Mouse (Mus musculus) neural tube, embryonic 11.5 days (tissue): ENCODE data around the gene Relch. TPM values are rescaled to one million over a fixed set of nuclear protein-coding genes. Genes with fewer than 3 reads are reported as not detected.
A peak's percentile ranks its signal among the peaks of the same experiment; 100 is the strongest.

Experiments used
- ATAC-seq: fragments of 200-750 bp; cut with Nextera tagmentation; 2 replicates; pipeline ENCODE4 v1.8.0; 2017; ENCODE audit warnings: moderate number of reproducible peaks, mild to moderate bottlenecking, moderate TSS enrichment, moderate library complexity; ENCODE audit not compliant: insufficient read depth, low FRiP score, low TSS enrichment
- DNase-seq: peaks from one replicate; pipeline ENCODE4 v3.0.0-alpha.2; 2015; ENCODE audit warnings: low spot score
- H3K27ac ChIP-seq: fragments of 300-500 bp; sonication (generic); 2 replicates; pipeline ENCODE4 v1.5.1; 2014; ENCODE audit warnings: low read depth, mild to moderate bottlenecking, low read length
- H3K27me3 ChIP-seq: fragments of 300-500 bp; sonication (generic); 2 replicates; pipeline ENCODE4 v1.6.1; 2014; ENCODE audit warnings: mild to moderate bottlenecking, low read length, mixed read lengths; ENCODE audit not compliant: control insufficient read depth, insufficient read depth
- H3K36me3 ChIP-seq: fragments of 300-500 bp; sonication (generic); 2 replicates; pipeline ENCODE4 v1.6.1; 2014; ENCODE audit warnings: mild to moderate bottlenecking, low read length, moderate library complexity, mixed read lengths; ENCODE audit not compliant: control insufficient read depth, insufficient read depth
- H3K4me1 ChIP-seq: fragments of 300-500 bp; sonication (generic); 2 replicates; pipeline ENCODE4 v1.6.1; 2014; ENCODE audit warnings: low read length, mixed read lengths; ENCODE audit not compliant: control insufficient read depth, insufficient read depth
- H3K4me2 ChIP-seq: fragments of 300-500 bp; sonication (generic); 2 replicates; pipeline ENCODE4 v1.6.1; 2014; ENCODE audit warnings: low read depth, mild to moderate bottlenecking, moderate library complexity
- H3K4me3 ChIP-seq: fragments of 300-500 bp; sonication (generic); 2 replicates; pipeline ENCODE4 v1.5.1; 2014; ENCODE audit warnings: low read depth, low read length
- H3K9ac ChIP-seq: fragments of 300-500 bp; sonication (generic); 2 replicates; pipeline ENCODE4 v1.6.1; 2014; ENCODE audit warnings: mild to moderate bottlenecking, low read length
- H3K9me3 ChIP-seq: fragments of 300-500 bp; sonication (generic); 2 replicates; pipeline ENCODE4 v1.6.1; 2016; ENCODE audit warnings: low read length; ENCODE audit not compliant: control insufficient read depth
- WGBS: fragments of 180-500 bp; shearing (Covaris S2); extraction: QIAGEN DNeasy Blood & Tissue Kit; methylation state at CpG from one replicate; pipeline ENCODE4 v1.1.7; 2014; 5-methylcytosine and 5-hydroxymethylcytosine counted together
- polyA plus RNA-seq: library from polyadenylated mRNA; unstranded; fragments of >200 nt; fragmentation: Nextera tagmentation; extraction: Ambion mirVana; gene quantifications from 2 replicates; pipeline ENCODE4 v1.2.1, GENCODE M21; 2014

The Relch gene
- polyA plus RNA-seq, 1 experiment from 2014 or later: 32.1 TPM

DNA sequence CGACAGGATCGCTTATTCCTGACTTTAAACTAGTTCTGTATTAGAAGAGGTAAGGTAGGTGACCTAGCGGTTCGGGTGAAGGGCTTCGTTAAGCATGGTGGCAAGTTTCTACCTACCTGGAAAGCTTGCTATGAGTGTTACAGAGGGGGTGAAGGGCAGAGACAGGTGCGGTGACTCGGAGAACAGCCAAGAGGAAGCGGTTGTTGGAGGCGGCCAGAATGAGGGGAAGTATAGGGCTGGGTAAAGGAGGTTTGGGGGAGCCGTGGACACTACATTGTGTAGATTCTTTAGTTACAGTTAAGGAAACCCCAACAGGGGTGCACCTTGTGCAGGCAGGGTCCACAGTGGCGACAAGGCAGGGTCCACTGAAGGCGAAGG, 116.4 kb downstream of the Relch start:
- WGBS: 35% methylated on average over 12 of the region's 12 CpGs
- Histone ChIP-seq H3K36me3 (no peaks in the 10 kb centered on the region), H3K9ac (peak overlapping the region; percentile 54; the same call in 1 of the 2 replicates), H3K4me1 (0 out of 2 replicates have a peak, but pooled peaks cover 3% of the 10 kb centered on the region), H3K27ac (no peak overlapping the region), H3K27me3 (peaks cover 20% of the 10 kb centered on the region), H3K4me2 (peak overlapping the region; percentile 97), H3K4me3 (peak overlapping the region; percentile 57), H3K9me3 (no peaks in the 10 kb centered on the region)
- ATAC-seq (peak; percentile 53), DNase-seq (no peak)

DNA sequence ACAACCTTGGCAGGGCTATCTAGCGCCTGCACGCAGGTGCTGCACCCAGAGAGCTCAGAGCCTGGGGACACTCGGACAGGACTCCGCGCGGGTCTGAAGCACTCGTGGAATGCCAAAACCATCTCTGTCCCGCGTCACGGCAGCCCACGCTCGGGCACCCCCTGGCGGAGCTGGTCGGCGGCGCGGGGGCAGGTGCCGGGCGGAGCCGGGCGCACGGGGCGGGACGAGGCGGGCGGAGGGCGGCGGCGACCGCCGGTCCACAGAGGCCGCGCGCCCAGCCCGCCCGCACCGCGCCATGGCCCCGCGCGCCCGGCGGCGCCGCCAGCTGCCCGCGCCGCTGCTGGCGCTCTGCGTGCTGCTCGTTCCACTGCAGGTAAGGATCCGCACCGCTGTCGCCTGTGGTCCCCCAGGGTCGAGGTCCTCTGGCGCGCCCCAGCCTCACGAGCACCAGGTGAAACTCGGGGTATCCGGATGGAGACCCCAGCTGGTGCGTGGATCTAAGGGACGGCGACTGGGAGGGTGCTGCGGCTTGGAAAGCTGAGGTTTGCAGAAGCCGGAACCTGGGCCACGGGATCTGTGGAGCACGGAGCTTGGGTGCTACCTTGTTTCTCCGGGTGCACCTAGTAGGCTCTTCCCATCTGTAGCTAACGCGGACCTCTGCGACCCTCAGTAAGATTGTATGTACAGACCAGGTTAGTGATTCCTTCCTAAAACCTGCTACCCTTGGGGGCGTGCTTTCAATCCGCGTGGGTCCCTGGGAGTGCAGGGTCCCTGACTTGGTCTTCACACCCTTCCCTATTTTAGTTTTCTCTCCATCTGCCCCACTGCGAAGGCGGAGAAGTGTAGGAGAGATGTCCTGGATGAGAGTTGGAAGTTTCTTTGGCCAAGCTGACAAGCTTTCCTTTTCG, 117.0 kb downstream of the Relch start, which contains the start of gene Tnfrsf11a:
Gene Tnfrsf11a (plus strand): TSS at position 262 of the 908 bp plus-strand sequence.
- Histone ChIP-seq H3K4me1 (0 out of 2 replicates have a peak, but pooled peaks cover 3% of the 10 kb centered on the region), H3K27ac (no peak within 1 kb of the TSS), H3K36me3 (no peaks in the 10 kb centered on the region), H3K9ac (peak within 1 kb of the TSS; percentile 54), H3K27me3 (peaks cover 20% of the 10 kb centered on the region), H3K4me2 (peak within 1 kb of the TSS; percentile 97), H3K4me3 (peak within 1 kb of the TSS; percentile 57), H3K9me3 (no peaks in the 10 kb centered on the region)
- ATAC-seq (peak; percentile 84), DNase-seq (peak; percentile 64)
- WGBS: 3% methylated on average over 72 of the region's 77 CpGs

DNA sequence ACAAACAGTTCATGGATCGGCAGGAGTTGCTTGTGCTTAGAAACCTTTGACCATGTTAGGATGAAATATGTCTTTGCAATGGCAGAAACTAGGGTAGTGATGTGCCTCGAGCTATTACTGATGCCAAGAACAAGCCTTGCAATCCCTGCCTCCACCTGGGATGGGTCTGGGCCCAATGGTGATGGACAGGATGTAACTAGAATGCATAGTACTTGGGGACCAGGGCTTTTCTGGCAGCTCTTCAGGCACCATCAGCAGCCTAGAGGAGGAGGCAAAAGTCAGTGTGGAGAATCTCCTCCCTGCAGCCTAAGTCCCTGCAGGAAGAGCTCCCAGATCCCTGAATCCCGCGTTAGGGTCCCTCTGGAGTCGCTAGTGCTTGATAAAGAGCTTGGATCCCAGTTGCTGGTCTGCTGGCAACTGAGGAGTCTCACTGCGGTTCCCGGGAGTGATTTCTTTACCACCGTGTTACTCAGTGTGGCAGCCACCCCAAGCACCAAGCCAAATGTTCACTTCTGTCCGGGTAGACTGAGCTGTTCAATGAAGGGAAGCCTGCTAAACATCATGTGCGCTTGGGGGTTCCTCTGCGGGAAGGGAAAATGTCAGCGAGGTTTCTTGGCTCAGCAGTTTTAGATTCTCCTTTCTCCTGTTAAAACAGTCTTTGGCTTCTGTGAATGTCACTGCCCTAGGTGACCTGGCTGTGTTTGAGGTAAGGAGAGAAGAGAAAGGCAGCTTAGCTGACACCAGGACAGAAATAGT, 117.9 kb downstream of the Relch start:
- Histone ChIP-seq H3K27me3 (peaks cover 20% of the 10 kb centered on the region), H3K4me3 (no peak overlapping the region), H3K27ac (no peak overlapping the region), H3K4me2 (no peak overlapping the region; the same call in 1 of the 2 replicates), H3K4me1 (0 out of 2 replicates have a peak, but pooled peaks cover 3% of the 10 kb centered on the region), H3K9me3 (no peaks in the 10 kb centered on the region), H3K9ac (no peak overlapping the region), H3K36me3 (no peaks in the 10 kb centered on the region)
- 36% methylated on average over 12 of the region's 12 CpGs for whole genome bisulfite sequencing
- no peak for ATAC-seq
- DNase-seq: no peak

DNA sequence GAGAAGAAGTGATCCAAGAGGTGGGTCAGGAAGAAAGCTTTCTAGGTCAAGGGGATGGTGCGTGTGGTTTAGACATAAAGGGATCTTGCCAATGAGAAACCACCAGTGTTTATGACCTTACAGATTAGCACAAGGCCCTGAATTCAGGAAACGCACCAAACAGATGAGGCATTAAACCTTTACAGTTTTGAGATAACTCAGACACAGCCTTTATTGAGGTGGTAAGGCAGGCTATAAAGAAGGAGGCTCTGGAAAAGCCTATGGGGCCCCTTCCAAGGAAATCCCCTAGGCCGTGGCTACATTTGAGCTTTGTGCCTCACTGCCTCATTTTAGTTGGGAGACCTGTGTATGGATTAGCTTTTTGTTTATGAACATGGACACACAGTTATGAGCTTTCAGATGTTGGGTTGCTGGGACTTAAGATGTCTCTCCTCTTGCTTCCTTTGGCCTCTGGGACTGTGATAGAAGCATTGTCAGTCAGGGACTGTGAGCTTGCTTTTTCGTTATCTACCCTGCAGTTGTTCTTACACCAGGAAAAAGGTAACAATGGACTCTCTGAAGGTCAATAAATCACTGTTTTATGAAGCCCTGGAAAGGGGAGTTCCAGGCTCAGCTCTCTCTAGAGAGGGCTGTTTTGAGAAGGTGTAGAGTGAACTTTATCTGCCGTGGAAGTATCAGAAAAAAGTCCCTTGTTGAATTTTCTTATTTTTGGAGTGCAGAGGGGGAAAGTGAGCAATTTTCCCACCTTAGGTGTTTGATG, 120.8 kb downstream of the Relch start:
- Histone ChIP-seq H3K36me3 (no peaks in the 10 kb centered on the region), H3K9me3 (no peaks in the 10 kb centered on the region), H3K4me3 (no peak overlapping the region), H3K4me1 (0 out of 2 replicates have a peak, but pooled peaks cover 3% of the 10 kb centered on the region), H3K9ac (no peak overlapping the region), H3K4me2 (no peak overlapping the region), H3K27ac (no peak overlapping the region), H3K27me3 (peaks cover 20% of the 10 kb centered on the region)
- no peak for DNase-seq
- no peak for ATAC-seq
- WGBS: 55% methylated on average over 5 of the region's 5 CpGs

DNA sequence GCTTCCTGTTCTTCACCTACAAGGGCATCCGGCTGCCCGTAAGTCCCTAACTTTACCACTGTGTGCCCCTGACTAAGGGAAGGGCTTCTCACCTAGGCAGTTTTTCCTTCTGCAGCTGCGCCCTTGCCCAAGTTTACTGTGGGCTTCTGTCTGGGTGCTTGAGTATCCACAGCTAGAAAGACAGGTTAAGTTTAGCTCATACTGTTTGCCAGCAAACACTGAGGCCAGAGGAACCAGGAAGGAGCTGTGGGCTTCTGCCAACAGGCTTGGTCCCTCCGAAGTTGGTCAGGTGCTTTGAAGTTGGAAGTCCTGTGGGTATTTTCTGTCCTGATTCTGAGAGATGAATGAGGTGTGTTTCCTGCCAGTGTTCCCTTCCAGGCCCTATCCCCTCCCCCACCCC, 121.5 kb downstream of the Relch start:
- ATAC-seq (no peak), DNase-seq (no peak)
- 84% methylated on average over 4 of the region's 4 CpGs for WGBS
- Histone ChIP-seq H3K27me3 (peaks cover 15% of the 10 kb centered on the region), H3K36me3 (no peaks in the 10 kb centered on the region), H3K27ac (no peak overlapping the region), H3K9me3 (no peaks in the 10 kb centered on the region), H3K4me1 (0 out of 2 replicates have a peak, but pooled peaks cover 3% of the 10 kb centered on the region), H3K4me2 (no peak overlapping the region), H3K9ac (no peak overlapping the region), H3K4me3 (no peak overlapping the region)

DNA sequence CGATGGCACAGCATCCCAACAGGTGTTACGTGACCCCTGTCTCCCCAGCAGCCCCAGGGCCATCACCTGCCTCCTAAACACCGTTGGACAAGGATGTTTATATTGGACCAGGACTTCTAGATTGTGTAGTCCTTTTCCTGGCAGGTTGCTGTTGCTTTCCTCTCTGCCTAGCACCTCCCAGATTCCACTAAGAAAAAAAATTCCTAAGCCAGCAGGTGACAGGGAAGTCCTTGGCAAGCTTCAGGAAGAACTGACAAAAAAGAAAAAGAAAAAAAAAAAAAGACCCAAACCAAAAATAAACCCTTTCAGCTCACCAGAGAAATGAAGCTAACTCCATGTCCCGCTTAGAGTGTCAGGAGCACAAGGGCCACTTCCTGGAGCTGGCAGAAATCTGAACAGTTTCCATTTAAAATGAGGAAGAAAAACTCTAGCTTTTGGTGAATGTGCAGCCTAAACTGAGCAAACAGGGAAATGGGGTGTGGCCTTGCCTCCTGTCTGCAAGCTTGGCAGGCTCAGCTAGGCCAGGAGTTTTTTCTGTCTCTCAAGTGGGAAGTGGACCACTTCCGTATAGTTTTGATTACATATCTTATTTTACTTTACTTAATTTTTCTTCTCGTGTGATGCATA, 123.2 kb downstream of the Relch start:
- Histone ChIP-seq H3K27ac (no peak overlapping the region), H3K4me3 (no peak overlapping the region), H3K36me3 (no peaks in the 10 kb centered on the region), H3K27me3 (peaks cover 2% of the 10 kb centered on the region; the same call in 1 of the 2 replicates), H3K4me1 (no peaks in the 10 kb centered on the region), H3K4me2 (no peak overlapping the region), H3K9ac (no peak overlapping the region), H3K9me3 (no peaks in the 10 kb centered on the region)
- WGBS: 83% methylated on average over 6 of the region's 6 CpGs
- DNase-seq: no peak
- ATAC-seq: no peak

DNA sequence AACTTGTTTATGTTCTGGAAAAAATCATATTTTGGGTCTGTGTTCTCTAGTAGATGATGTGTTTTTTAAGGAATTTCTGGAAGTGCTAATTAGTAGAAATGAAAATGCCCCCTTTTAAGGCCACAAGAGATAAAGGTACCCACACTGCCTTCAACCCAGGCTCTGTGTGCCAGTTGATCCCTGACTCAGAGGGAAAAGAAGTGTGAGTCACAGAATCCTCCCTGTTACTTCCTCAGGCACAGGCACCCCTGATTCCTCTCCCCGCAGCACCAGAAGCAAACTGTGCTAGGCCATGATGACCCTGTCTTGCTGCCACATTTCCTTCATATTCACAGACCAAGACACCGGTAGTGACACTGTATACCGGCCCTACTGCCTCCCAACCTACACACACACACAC, 126.4 kb downstream of the Relch start:
- Histone ChIP-seq H3K36me3 (no peaks in the 10 kb centered on the region), H3K27ac (no peak overlapping the region), H3K9me3 (no peaks in the 10 kb centered on the region), H3K27me3 (no peaks in the 10 kb centered on the region), H3K4me3 (no peak overlapping the region), H3K4me1 (no peaks in the 10 kb centered on the region), H3K4me2 (no peak overlapping the region), H3K9ac (no peak overlapping the region)
- WGBS: 88% methylated on average over 3 of the region's 3 CpGs
- ATAC-seq: no peak
- no peak for DNase-seq

DNA sequence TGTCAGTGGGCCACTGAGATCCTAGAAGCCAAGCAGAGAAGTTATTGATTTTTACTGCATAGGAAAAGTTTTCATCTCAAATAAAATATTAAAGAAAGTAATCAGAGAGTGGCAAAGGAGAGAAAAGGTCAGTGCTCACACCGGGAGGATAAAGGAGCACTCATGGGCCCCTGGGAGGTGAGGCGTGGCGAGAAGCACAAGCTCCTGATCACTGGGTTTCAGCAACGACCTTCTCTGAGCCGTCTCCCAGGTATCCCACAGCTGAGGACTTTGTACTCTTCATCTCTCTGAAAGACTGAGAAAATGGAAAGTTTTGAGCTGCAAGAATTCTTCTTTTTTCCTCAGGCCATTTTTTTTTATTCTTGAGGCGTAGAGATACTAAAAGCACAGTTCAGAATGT, 131.0 kb downstream of the Relch start:
- Histone ChIP-seq H3K27ac (no peak overlapping the region), H3K9me3 (no peaks in the 10 kb centered on the region), H3K27me3 (no peaks in the 10 kb centered on the region), H3K4me1 (no peaks in the 10 kb centered on the region), H3K4me2 (no peak overlapping the region), H3K36me3 (no peaks in the 10 kb centered on the region), H3K9ac (no peak overlapping the region), H3K4me3 (no peak overlapping the region)
- WGBS: 86% methylated on average over 6 of the region's 6 CpGs
- ATAC-seq (no peak), DNase-seq (no peak)
